Mouse (Mus musculus): ENCODE measurements around the gene Paqr8.
A peak's percentile ranks its signal among the peaks of the same experiment; 100 is the strongest.
"Not testable (repeated sequence)": the region's sequence is repeated elsewhere in the genome, so short reads cannot be mapped to it uniquely, and the experiment has no call there.

Paqr8 gene

DNA sequence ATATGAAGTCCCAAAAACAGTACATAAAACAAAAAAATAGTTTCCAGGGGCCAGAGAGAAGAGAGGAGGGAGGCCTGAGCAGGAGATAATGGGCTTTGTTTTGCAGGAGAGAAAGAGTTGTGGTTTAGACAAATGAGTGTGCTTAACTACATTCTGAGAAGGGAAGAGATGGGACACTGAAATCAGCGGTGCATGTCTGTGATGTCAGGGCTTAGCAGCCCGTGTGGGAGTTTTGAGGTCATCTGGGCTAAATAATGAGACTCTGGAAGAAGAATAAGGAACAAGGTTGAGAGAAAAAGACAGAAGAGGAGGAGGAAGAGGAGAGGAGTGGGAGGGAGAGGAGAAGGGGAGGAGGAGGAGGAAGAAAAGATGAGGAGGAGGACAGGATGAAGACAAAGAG is 21.7 kb downstream of the Paqr8 start:
- DNase-seq (ENCODE audit: low read depth) = peak; percentile 41

DNA sequence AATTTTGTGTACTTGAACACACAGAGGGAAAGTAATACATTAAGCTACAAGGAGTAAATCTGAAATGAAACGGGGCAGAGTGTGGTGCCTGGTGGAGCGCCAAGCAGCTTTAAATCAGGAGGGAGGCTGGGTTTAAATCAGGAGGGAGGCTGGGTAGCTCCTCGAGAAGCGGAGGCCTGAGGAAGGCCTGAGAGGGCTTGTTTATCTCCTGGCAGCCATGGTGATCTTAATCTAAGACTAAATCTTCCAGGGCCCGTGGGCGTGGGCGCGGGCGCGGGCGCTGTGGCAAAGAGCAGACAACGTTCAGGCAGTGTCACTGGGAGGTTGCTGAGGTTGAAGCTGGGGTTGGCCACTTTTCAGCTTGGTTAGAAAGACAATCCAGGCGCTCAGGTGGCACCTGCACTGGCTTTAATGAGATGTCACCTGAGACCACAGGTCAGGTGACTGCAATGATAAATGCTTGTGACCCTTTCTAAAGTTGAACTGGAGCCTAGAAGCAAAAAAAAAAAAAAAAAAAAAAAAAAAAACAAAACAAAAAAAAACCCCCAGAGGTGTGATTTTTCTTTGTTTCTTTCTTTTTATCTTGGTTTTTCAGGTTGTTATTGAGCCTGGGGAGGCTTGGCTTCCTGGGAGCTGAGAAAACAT is 22.2 kb downstream of the Paqr8 start:
- DNase-seq (ENCODE audit: low read depth) = peak; percentile 85

DNA sequence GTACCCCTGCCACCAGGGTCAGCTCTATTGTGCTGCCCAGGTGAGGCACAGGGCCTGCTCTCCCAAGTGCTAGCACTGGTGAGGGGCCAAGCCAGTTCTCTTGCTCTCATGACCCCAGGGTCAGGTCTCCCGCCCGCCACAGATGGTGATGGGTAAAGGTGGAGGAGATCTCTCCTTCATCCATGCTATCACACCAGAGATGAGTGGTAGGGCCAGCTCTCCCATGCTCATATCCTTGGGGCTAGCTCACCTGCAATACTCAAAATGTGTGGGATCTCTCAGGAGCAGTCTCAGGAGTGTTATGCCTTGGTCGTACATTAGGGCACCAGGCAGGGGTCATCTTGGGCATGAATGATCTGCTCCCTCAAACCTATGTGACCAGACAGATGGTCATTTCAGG is 24.4 kb downstream of the Paqr8 start:
- no peak for DNase-seq (ENCODE audit: low read depth)

DNA sequence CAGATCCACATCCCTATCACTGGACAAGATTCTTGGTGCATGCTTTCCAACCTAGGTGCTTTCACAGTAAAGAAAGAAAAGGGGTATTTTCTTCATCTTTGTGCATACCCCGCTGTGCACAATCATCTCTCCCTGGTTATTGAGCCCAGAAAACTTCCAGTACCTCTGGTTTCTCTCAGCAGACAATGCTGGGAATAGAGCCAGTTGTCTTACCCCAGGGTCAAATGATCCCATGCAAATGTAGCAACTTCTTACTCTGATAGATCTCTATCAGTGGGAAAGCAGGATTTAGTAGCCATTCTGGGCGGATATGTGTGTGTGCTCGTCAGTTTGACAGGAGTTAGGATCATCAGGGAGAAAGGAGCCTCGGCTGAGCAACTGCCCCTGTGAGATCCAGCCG is 25.2 kb downstream of the Paqr8 start:
- no peak for DNase-seq (ENCODE audit: low read depth)

DNA sequence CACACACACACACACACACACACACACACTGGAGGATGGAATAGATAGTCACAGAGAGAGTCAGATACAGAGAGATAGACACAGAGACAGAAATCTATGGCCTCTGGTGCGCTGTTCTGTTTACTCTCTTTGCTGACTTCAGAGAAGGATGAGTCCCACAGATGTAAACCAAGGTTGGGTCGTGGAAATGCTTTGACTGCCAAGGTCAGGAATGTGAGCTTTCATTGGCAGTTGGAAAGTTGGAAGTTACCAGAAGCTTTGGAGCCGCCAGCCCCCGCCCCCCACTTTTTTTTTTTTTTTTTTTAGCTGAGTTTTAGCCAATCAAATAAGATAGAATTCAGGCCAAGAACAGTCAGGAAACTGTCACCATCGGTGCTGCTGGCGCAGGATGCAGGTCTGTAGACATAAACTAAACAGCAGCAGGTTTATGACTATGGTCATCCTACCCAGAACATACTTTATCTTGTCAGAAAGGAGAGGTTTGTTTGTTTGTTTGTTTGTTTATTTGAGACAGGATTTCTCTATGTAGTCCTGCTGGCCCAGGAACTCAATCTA is 27.2 kb downstream of the Paqr8 start:
- DNase-seq (ENCODE audit: low read depth) = no peak

DNA sequence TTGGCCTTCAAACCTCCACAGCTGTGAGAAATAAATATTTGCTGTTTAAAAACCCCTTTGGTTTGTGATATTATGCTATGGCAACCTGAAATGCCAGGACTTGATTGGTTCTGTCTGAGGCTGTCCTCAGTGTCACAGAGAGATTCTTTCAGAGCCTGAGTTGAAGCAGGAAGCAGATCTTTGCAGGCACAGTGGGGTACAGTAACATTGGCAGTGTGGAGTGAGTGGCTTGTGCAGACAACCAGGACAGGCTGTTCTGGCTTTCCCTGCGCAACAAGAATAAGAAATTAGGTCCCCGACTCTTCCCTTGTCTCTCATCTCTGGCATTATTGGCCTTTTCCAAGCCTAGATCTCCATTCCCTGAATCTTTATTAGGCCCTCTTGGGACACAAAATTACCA is 29.3 kb downstream of the Paqr8 start:
- no peak for DNase-seq (ENCODE audit: low read depth)

DNA sequence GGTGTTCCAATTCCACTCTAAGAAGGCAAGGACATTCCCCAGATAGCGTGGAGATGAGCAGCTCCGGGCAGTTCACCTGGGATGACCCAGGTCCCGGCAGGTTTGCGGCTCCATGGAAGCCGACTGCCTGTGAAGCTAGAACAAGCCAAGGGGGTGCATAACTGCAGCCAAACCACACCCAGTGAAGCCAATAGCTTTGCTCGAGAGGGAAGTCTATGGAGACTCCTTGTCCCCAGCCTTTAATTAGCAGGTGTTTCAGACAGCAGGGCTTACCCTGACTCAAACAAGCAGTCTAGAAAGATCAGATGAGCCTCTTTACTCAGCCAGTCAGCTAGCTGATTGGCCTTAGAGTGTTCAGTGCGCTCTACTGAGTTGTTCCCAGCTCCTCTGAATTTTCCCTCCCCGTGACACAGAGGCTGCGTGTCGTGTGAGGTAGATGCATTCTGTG is 30.7 kb downstream of the Paqr8 start:
- no peak for DNase-seq (ENCODE audit: low read depth)

DNA sequence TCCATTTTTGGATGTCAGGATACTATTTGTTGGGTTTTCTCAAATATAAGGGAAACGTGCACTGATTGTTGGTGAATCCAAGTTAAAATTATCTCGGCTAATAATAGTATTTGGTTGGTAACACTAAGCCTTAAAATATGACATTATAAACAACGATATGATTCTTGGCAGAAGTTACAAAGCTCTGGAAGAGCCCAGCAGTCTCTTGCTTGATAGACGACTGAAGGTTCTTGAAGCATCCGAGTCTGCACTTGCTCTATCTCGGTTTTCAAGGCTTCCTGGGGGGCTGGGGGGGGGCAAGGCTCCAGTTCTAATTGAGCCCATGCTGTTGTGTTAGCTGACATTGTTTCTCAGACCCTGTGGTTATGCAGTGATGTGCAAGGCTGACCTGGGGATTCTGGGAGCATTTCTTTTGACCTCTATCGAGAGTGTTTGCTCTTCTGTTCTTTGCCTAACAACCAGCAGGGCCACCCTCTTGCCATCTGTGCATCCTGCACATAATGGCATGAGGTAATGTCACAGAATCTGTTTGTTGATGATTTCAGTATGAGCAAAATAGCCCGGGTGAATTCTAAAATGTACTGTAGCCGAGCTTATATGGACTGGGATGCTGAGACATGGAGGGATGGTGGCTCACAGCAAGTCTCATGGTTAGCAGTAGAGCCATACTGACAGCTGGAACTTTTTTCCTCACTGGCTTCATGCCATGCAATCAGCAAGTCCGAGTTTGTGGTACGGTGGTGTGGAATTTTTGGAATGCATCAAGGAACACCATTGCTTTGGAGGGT is 32.4 kb downstream of the Paqr8 start:
- DNase-seq (ENCODE audit: low read depth) = no peak

DNA sequence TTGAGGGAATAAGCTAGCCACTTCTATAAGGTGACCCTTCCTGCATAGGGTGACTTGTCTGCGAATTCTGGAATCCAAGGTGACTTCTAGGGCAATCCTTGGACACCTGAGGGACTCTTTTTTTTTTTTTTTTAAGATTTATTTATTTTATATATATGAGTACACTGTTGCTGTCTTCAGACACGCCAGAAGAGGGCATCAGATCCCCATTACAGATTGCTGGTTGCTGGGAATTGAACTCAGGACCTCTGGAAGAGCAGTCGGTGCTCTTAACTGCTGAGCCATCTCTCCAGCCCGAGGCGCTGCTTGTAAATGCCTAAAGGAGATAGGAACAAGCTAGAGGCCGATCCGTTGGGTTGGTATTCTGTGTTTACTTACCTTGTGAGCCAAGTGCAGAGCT is 34.9 kb downstream of the Paqr8 start:
- not testable (repeated sequence) for DNase-seq (ENCODE audit: low read depth)

DNA sequence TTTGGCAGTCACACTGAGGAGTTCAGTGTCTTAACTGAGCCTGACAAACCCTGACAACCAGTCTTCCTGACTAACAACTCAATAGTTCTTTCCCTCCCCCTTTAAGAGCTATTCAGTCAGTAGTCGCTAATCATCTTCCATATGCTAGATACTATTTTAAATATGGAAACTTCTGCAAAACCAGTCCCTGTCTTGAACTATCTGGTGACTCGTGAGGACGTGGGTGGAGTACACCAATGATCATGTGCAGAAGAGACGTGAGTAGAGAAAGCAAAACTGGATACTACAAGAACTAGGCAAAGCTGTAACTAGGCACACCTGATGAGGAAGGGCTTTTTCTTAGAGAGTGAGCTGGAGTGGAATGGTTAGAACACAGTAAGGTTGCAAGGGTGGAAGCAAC is 35.5 kb downstream of the Paqr8 start:
- DNase-seq (ENCODE audit: low read depth) = peak; percentile 34

DNA sequence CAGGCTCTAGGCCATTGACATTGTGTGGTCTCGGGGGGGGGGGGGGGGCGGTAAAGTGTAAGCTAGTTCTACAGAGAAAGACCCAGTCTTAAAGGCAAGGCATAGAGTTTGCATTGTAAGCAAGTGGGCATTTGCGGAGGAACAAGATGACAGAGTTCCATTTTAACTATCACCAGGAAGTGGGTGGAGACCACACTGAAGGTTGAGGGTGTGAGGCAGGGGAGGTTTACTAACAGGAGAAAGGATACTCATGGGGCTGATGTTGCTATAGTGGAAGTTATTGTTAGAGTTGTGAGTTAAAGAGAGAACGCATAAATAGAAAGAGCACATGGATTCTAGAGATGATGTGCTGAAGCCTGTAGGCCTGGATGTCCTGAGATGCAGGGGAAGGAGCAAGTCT is 36.0 kb downstream of the Paqr8 start:
- peak; percentile 31 for DNase-seq (ENCODE audit: low read depth)

DNA sequence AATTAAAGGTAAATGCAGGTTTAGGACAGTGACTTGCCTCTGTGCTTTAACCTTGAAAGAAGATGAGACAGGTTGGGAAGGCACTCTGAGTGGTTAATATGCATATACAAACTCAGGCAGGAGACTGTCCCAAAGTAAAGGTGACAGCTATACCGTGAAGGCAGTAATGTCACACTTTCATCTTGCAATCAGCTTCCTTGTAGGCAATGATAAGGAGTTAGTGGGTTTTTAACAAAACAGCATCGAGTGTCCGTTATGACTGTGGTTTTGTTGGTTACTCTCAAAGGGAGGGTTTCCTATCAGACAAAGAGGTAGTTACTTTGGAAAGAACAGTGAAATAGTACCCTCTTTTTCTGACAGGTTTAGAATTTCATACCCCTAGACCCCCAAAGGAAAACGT is 38.1 kb downstream of the Paqr8 start:
- no peak for DNase-seq (ENCODE audit: low read depth)

DNA sequence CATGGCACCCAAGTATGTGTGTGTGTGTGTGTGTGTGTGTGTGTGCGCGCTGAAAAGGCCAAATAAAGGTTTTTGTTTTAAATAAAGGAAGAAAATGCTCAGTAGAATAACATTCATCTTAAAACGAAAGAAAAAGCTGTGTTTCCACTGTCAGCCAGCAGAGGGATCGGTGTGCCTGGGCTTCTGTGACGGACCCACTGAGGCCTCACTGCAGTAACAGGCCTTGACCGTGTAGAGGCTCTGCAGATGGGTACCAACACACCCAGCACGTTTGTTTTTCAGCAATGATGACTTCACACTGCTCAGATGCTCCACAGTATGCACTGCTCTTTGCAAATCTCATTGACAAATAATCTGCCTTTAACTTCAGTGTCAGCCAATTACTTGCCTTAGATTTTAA is 43.1 kb downstream of the Paqr8 start:
- DNase-seq (ENCODE audit: low read depth) = peak; percentile 83

DNA sequence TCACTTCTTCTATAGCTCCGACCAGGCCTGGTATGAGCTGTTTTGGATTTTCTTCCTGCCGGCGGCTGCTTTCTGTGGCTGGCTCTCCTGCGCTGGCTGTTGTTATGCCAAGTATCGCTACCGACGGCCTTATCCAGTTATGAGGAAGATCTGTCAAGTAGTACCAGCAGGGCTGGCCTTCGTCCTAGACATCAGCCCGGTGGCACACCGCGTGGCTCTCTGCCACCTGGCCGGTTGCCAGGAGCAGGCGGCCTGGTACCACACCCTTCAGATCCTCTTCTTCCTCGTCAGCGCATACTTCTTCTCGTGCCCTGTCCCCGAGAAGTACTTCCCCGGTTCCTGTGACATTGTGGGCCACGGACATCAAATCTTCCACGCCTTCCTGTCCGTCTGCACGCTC is 44.7 kb downstream of the Paqr8 start:
- no peak for DNase-seq (ENCODE audit: low read depth)

DNA sequence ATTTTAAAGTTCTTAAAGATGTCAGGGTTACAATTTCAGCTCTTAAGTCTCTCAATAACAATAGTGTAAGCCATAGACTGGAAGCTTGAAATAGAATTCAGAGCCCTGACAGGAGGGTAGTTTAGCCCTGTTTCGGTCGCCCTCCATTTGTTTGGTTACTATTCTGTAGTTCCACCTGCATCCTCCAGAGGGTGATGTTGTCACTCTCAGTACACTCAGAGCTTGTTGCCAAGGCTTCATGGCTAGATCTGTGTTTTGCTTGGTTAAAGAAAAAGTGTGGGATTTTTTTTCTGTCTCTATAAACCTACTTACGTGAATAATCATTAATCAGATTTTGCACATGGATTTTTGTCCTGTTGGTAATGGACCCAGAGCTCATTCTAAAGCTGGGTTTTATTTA is 48.6 kb downstream of the Paqr8 start:
- DNase-seq (ENCODE audit: low read depth) = peak; percentile 85

DNA sequence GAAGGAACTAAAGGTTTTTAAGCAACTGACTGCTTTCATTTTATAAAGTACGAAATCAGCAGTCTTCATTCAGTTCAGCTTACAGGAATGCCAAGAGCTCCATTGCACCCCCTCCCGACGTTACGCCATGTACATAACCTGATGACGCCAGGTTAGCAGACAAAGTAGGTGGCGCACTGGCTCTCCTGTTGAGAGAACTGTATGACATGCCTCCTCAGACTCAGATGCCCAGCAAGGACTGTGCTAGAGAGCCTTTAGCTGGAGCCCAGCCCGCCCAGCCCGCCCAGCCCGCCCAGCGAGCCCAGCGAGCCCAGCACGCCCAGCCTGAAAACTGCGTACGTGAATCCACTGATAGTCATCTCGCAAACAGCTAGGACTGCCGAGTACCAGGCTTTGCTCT is 49.7 kb downstream of the Paqr8 start:
- DNase-seq (ENCODE audit: low read depth) = no peak

DNA sequence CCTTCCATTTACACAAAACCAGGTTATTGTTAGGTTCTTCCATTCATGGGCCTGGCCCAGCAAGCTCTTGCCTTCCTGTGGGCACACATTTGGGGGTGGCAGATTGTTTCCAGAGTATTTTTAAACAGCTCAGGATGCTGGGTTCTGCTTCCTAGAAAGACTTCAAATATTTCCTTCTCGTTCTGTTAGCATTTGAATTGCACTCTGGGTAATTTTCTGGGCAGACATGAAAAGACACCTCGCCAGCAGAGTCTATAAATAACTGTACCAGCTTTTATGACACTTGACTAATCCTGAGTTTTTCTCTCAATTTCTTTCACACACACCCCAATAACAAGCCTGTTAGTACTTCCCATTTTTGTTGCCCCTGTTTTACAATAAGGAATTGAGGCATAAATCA is 50.9 kb downstream of the Paqr8 start:
- no peak for DNase-seq (ENCODE audit: low read depth)

DNA sequence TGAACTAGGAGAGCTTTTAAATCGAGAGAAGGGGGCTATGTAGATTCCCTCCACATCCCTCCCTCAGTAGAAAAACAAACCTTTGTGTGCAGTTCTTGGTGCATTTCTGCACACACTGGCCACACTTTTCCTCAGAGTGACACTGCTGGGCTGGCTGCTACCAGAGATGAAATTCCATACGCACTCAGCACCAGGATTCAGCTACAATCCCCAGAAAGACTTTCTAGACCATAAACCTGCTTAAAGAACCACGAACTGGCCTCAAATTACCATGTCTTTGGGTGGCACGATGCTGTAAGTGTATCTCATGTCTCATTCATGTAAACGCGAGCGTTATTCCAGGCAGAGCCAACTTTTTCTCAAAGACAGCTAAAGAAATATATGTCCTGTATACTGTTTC is 51.5 kb downstream of the Paqr8 start:
- no peak for DNase-seq (ENCODE audit: low read depth)

DNA sequence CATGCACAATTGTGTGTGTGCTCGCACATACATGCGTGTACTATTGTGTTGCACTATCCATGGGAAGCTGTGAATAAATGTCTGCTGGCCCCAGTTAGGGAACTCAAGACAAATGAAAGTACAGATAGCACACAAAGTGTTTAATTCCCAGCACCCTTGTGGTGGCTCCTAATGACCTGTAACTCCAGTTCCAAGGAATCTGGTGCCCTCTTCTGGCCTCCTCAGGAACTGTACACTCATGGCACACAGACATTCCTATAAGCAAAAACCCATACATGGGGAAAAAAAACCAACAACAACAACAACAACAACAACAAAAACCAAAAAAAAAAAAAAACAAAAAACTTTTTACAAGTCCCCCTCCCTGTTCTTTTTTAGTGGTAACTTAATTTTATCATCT is 52.6 kb downstream of the Paqr8 start:
- DNase-seq (ENCODE audit: low read depth) = no peak

DNA sequence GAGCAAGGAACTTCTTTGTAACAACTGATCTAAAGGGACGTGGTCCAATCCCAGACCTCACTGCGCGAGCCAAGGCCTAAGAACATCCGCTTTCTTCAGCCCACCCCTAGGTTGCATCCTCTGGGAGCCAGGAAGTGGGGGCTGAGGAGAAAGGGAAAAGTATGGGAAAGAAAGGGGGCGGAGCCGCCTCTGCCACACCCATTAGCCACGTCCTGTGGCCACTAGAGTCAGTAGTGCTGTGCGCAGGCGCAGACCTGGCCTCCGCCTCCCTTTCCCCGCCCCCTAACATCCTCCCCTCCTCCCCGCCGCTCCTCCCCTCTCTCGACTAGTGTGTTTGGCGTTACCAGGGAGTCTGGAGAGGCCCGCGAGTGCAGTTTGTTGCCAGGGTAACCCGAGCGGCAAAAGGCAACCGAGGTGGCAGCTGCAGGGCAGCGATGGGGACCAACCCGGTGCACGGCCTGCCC is 60.9 kb downstream of the Paqr8 start, which contains the start of gene Efhc1:
Gene Efhc1, plus strand, starts transcription at position 327 of the 464 bp plus-strand sequence.
- DNase-seq (ENCODE audit: low read depth) = peak; percentile 88

DNA sequence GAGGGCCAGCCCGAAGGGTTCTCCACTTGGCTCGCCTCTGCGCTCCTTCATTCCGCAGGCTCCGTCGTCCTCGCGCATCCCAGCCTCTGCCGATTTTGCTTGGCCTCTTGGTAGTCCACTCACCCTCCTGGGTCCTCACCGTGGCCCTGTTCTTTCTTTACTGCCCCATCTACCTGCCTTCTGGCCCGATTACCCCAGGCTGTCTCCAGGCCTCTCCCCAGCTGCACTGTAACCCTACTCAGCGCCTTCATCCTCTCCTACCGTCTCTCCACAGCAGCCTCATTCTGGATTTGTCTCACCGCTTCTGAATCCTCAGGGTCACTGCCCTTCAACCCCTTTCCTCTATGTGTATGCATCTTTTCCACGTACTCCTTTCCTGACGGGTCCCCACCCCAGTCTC is 61.4 kb downstream of the Paqr8 start:
- DNase-seq (ENCODE audit: low read depth) = no peak

DNA sequence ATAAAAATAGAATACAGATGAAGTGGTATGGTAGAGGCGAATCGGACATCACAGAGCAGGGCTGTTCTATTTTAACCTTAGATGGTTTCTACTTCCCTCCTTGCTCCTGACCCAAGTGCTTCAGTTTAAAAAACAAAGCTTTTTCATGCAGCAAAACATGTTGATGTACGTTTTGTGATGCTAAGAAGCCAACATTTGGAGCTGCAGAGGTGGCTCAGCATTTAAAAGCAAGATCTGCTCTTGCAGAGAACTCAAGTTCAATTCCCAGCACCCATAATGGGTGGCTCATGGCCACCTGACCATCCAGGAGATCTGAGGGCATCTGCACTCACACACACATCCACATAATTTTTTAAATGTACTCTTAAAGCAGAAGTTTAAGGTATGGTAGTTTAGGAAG is 64.5 kb downstream of the Paqr8 start:
- DNase-seq (ENCODE audit: low read depth) = no peak

DNA sequence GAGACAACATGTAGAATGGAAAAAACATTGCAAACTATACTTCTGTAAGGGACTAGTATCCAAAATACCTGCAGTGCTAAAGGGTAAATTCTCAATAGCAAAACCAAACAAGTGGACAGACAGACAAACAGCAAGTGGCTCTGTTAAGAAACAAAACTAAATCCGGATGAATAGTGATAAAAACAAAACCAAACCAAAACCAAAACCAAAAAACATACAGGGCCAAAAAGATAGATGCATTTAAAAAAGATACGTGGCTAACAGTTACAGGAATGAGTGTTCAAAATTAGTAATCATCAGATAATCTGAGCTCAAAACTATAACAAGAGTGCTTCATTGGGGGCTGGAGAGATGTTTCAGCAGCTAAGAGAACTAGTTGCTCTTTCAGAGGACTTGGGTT is 79.2 kb downstream of the Paqr8 start:
- no peak for DNase-seq (ENCODE audit: low read depth)
